Mouse (Mus musculus) C2C12 (cell line): ENCODE measurements at regions not wholly inside any gene's neighbourhood (a gene's known extent, or its start where the extent isn't known, plus 50 kb on each side); places are given as distances from the start of the nearest gene placed in this dataset.

Experiments
- H3K27me3 ChIP-seq: one replicate; pipeline ENCODE4 v1.6.1; 2011; ENCODE audit not compliant: control insufficient read depth, insufficient read depth, insufficient read length
- H3K36me3 ChIP-seq: one replicate; pipeline ENCODE4 v1.6.1; 2011; ENCODE audit not compliant: control insufficient read depth, insufficient read depth
- H3K4me3 ChIP-seq: one replicate; pipeline ENCODE4 v1.5.1; 2011; ENCODE audit warnings: mild to moderate bottlenecking, control low read depth; ENCODE audit not compliant: poor library complexity, insufficient read depth, severe bottlenecking
- H3K79me2 ChIP-seq: one replicate; pipeline ENCODE4 v1.6.1; 2011; ENCODE audit not compliant: control insufficient read depth, insufficient read depth
- H3K79me3 ChIP-seq: one replicate; pipeline ENCODE4 v1.6.1; 2011; ENCODE audit warnings: low read depth, control low read depth
- H3ac ChIP-seq: one replicate; pipeline ENCODE3; 2011; ENCODE audit warnings: low read depth; ENCODE audit not compliant: control insufficient read depth, insufficient read length
- CEBPB ChIP-seq: IDR thresholded peaks from one replicate; pipeline ENCODE4 v1.6.1; 2011; ENCODE audit warnings: low read depth, mild to moderate bottlenecking, control low read depth, moderate library complexity
- CTCF ChIP-seq: IDR thresholded peaks from one replicate; pipeline ENCODE4 v1.5.1; 2011; ENCODE audit not compliant: control insufficient read depth, insufficient read depth, insufficient read length
- FOSL1 ChIP-seq: IDR thresholded peaks from one replicate; pipeline ENCODE4 v1.8.0; 2011; ENCODE audit warnings: mild to moderate bottlenecking, low read length; ENCODE audit not compliant: poor library complexity, insufficient read depth, severe bottlenecking
- MAX ChIP-seq: IDR thresholded peaks from one replicate; pipeline ENCODE4 v1.6.1; 2011; ENCODE audit warnings: mild to moderate bottlenecking, control low read depth
- MYOD1 ChIP-seq: IDR thresholded peaks from one replicate; pipeline ENCODE4 v1.6.1; 2011; ENCODE audit warnings: low read depth; ENCODE audit not compliant: control insufficient read depth, insufficient read length
- MYOG ChIP-seq: IDR thresholded peaks from one replicate; pipeline ENCODE4 v1.6.1; 2011; ENCODE audit not compliant: control insufficient read depth, insufficient read length; ENCODE audit errors: extremely low read depth
- USF1 ChIP-seq: IDR thresholded peaks from one replicate; pipeline ENCODE4 v1.6.1; 2011; ENCODE audit warnings: low read depth, mild to moderate bottlenecking, control low read depth, moderate library complexity

DNA sequence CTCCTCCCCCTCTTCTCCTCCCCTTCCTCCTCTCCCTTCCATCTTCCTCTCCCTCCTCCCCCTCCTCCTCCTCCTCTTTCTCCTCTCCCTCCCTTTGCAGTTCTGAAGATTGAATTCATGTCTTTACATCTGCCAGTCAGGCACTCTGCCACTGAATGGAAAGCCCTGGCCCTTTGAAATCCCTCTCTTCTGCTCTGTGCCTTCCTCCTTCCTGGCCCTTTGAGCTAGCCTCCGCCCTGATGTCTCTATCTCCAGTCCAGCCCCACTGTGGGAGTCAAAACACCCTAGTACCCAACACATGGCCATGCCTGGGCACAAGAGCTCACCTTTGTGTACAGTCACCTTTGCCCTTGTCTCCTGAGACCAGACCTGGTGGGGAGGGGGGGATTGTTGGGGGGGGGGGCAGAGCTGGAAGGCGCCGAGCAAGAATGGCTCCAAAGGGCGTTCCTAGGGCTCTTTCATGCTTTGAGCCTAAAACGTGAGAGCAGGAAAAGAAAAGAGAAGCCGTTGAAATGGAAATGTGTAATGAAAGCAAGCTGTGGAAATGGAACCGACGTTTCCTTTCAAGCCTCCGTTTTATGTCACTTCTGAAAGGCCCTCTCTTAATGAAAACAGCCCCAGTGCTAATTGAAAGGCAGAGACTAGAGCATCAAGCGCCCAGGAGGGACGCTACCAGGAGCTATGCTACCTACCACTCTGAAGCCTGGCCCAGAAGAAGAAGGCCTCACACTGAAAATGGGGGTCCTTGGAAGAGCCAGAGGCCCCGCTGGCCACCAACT lies 291.5 kb downstream of the Ptpru start:
- TF ChIP-seq MYOD1 = no peak
- no peak for TF ChIP-seq FOSL1
- TF ChIP-seq MYOG = no peak
- TF ChIP-seq MAX = no peak
- no peak for TF ChIP-seq USF1
- no peak for TF ChIP-seq CEBPB
- no peak for TF ChIP-seq CTCF
- Histone ChIP-seq H3K36me3 (no peaks in the 10 kb centered on the region), H3K79me3 (no peaks in the 10 kb centered on the region), H3ac (no peak overlapping the region), H3K27me3 (no peaks in the 10 kb centered on the region), H3K4me3 (no peak overlapping the region), H3K79me2 (no peaks in the 10 kb centered on the region)

GRCm38 (mm10) chr4:131549581-131549980 lies 288.5 kb downstream of the Ptpru start:
- TF ChIP-seq MYOG (no peak), USF1 (no peak), FOSL1 (no peak)
- H3ac ChIP-seq = no peak overlapping the region
- no peaks in the 10 kb centered on the region for H3K79me2 ChIP-seq
- no peaks in the 10 kb centered on the region for H3K36me3 ChIP-seq
- no peaks in the 10 kb centered on the region for H3K79me3 ChIP-seq
- H3K27me3 ChIP-seq = no peaks in the 10 kb centered on the region
- no peak overlapping the region for H3K4me3 ChIP-seq

- TF ChIP-seq CEBPB = no peak
- no peak for TF ChIP-seq USF1
- TF ChIP-seq MYOD1 = no peak
- TF ChIP-seq MYOG = no peak
- TF ChIP-seq CTCF = no peak
- TF ChIP-seq MAX = no peak
- TF ChIP-seq FOSL1 = no peak
- Histone ChIP-seq H3K79me2 (no peaks in the 10 kb centered on the region), H3ac (no peak overlapping the region), H3K79me3 (no peaks in the 10 kb centered on the region), H3K27me3 (no peaks in the 10 kb centered on the region), H3K36me3 (no peaks in the 10 kb centered on the region), H3K4me3 (no peak overlapping the region)
Measured at GRCm38 (mm10) chr4:131558513-131558912, 279.6 kb downstream of the Ptpru start.

- TF ChIP-seq USF1 = no peak
- TF ChIP-seq CTCF = no peak
- no peak for TF ChIP-seq MYOG
- no peak for TF ChIP-seq CEBPB
- TF ChIP-seq FOSL1 = no peak
- TF ChIP-seq MYOD1 = no peak
- no peak for TF ChIP-seq MAX
- Histone ChIP-seq H3K79me2 (no peaks in the 10 kb centered on the region), H3K36me3 (no peaks in the 10 kb centered on the region), H3K4me3 (no peak overlapping the region), H3ac (no peak overlapping the region), H3K79me3 (no peaks in the 10 kb centered on the region), H3K27me3 (no peaks in the 10 kb centered on the region)
Measured at GRCm38 (mm10) chr4:131563851-131564250, 274.2 kb downstream of the Ptpru start.

- H3K4me3 ChIP-seq = no peak overlapping the region
- H3K27me3 ChIP-seq = no peaks in the 10 kb centered on the region
- no peaks in the 10 kb centered on the region for H3K79me3 ChIP-seq
- no peaks in the 10 kb centered on the region for H3K36me3 ChIP-seq
- TF ChIP-seq USF1 (peak; percentile 20), CTCF (no peak)
- no peaks in the 10 kb centered on the region for H3K79me2 ChIP-seq
- H3ac ChIP-seq = no peak overlapping the region
Measured at GRCm38 (mm10) chr4:131565203-131565602, 272.9 kb downstream of the Ptpru start.

DNA sequence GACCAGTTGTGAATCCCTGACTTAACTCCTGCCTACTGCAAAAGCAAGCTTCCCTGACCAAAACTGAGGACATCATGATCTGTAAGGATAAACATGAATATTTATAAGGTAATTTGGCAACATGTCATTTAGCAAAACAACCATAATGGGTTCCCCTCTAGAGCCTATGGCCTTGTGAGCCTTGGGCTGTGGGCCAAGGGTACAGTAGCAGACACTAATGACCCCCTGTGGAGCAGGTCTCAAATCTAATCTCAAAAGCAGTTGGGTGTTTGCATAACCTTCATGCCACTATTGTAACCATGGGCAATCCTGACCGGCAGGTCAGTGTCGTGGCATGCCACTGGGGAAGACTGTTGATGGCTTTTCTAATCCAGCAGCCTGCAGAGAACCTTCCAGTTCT lies 270.8 kb downstream of the Ptpru start:
- H3K79me3 ChIP-seq = no peaks in the 10 kb centered on the region
- no peaks in the 10 kb centered on the region for H3K79me2 ChIP-seq
- no peaks in the 10 kb centered on the region for H3K36me3 ChIP-seq
- H3K4me3 ChIP-seq = no peak overlapping the region
- TF ChIP-seq CTCF (no peak), CEBPB (no peak), MYOD1 (no peak), MAX (no peak), FOSL1 (no peak), MYOG (no peak), USF1 (no peak)
- no peaks in the 10 kb centered on the region for H3K27me3 ChIP-seq
- no peak overlapping the region for H3ac ChIP-seq
